Mouse (Mus musculus) cerebellum, adult 18-20 months (tissue): ENCODE measurements around the gene Htr7.

Experiments used
- DNase-seq, 2 experiments: peaks; one replicate each; pipeline ENCODE4 v3.0.0; 2021

Gene Htr7

DNA sequence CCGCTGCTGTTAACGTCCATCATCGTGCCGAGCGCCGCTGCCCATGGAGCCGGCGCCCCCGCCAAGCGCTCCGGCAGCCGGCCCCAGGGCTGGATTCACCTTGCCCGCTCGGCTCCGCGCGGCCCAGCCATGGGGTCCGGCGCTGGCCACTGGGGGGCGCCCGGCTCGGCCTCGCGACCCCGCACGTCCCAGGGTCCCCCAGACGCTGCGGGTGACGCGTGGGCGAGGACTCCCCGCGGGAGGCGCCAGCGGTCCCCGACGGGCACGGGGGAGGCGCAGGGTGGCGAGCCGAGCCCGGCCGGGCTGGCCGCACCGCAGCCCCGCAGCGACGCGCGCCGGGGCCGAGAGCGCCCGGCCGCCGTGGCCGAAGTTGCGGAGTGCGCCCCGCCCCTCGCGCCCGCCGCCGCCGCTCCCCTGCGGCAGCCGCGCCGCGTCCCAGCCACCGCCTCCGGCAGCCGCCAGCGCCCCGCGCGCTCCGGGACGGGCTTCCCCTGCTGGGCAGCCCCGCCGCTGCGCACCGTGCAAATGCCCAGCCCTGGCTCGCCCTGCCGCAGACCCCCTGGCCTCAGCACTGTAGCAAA lies at the start of gene Htr7:
Gene Htr7 (minus strand): TSS at position 277 of the 581 bp plus-strand sequence.
- peak; percentile 1 to 19 for DNase-seq

DNA sequence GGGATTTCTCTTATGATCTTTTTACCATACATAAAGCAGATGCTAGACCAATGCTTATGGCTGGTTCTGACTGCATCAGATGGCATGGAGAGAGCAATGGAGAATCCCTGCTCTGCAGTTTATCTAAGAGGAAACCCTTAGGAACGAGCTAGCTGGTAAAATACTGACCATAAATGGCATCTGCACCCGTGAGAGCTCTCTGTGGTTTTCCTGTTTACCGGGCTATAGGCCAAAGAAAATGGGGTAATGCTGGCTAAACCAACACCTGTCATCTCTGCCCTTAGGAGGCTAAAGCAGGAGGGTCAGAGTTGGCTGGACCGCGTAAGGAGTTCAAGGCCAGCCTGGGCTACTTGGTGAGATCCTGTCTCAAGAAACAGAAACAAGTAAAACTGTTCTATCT lies 46.6 kb upstream of the Htr7 start:
- no peak for DNase-seq

DNA sequence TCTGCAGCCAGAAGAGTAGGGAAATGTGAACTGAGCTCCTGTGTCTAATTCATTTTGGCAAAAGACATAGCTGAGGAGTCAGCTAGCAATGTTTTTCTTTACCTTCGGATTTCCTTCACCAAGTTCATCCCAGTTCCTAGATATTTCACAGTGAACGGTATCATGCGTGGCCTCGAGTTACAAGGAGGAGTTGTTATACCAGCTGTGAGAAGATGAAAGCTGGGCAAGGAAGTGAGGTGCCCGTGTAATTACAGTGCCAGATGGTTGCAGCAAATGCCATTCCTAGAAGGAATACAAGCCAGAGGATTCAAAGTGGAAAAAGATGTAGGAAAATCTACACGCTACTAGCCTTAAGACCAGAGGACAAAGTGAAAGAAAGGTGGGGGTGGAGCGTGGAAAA lies 41.6 kb upstream of the Htr7 start:
- DNase-seq, result no peak

DNA sequence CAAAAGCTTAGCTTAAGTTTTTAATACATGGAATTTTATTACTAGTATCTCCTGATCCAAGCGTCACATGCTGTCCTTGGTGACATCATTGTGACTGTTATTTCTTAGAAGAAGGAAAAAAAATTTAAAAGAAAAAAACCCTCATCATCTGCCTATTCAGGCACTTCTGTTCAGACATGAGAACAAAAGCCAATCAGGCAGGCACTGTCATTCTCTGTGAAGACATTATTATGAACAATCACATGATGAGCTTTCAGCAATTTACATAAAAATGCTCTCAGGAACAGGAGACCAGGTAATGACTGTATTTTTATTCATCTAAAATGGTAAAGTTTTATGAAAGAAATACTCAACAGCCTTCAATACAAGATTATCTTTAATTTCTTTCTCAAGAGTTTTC lies 41.0 kb upstream of the Htr7 start:
- DNase-seq, result no peak

DNA sequence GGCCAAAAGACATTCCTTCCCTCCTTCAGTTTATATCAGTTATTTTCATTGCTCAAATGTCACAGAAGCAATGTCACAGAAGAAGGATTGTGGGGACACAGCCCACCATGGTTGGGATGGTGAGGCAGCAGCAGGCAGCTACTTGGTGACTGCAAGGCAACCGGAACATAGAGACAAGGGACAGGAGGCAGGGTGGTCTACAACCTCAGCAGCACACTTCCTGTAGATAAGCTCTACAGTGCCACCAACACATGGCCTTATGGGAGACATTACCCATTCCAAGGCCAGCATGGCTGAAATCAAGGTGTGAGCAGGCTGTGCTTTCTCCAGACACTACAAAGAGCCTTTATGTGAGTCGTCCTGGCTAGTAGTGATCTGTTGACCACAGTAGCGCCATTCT lies 39.9 kb upstream of the Htr7 start:
- DNase-seq, result no peak

DNA sequence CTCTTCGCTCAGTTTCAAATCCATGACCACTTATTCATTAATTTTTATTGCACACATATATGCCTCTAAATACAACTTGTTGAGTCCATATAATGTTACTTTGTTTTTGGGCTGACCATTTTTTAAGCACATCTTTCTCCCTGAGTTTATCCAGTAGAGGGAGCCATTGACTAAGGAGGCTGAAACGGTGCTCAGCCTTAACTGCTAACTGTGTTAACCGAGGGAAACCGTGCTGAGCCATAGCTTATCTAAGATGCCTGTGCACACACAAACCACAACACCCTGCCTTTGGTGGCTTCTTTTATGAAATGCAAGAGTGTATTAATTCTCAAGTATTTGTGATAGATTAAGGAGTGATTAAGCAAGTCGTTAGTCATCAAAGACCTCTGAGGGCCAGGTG lies 33.5 kb upstream of the Htr7 start:
- no peak for DNase-seq

DNA sequence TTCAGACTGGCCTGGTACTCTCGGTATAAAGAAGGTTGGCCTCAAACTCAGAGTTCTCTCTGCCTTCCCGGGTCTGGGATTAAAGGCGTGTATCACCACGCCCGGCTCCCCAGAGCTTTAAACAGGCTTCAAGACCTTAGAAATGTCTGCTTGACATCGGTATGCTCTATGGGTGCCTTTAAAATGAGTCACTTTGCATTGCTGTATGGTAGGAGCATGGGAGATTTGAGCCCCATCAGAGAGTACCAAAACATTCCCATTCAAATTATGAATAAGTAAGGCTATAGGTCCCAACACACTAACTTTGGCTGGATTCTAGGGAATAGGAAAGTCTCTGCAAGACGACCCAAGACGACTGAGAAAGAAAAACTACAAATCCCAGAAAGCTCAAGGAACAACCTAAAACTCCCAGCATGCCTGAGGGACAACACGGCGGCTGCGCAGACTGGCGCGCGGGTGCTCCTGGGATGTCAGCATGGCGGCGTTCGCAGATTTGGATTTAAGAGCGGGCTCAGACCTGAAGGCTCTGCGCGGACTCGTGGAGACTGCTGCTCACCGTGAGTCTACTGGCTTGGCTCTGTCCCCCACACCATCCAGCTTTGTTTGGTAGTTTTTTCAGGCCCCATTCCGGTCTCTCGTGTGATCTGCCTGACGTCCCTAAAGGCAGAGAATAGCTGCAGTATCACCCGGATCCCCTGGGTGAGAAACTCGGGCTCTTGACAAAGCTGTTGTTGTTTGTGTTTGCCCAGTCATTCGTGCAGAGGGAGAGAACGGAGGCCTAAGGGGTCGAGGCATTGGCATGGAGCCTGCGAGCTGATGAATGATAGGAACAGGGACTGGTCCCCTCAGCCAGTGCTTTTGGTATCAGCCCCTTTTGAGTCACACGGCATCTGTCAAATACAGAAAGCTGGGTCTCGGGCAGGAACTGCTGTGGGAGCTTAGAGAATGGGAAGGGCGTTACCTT lies 26.2 kb upstream of the Htr7 start, which contains the start of gene Rpp30:
Gene Rpp30 (plus strand): TSS at position 455 of the 964 bp plus-strand sequence.
- peak; percentile 86 to 87 for DNase-seq

DNA sequence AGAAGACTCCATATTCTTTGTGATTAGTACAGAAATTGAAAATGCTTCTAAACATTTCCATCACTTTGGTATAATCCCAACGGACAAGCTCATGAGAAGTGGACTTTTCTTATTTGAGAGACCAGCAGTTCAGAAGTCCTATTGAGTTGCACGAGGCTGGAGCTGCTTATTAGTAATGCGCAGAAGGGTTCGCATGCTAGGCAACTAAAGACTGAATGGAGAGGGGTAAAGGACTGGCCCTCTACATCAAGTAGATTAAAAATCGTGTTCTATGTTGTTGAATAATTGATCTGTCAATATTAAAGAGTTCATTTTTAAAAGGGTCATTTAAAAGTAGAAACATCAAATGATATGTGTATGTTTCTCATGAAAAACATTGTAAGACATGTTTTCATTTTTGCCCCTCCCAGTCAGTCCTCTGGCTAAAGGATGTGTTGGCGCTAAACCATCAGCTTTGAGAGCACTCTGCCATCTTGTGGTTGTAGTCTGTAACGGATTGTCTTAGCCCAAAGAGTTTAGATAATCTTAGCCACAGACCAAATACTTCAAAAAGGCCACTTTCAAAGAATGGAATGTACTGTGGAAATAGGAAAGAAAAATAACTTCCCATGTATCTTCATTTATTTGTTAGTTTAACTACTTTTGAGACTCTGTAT lies 25.4 kb upstream of the Htr7 start:
- peak; percentile 33 to 61 for DNase-seq

DNA sequence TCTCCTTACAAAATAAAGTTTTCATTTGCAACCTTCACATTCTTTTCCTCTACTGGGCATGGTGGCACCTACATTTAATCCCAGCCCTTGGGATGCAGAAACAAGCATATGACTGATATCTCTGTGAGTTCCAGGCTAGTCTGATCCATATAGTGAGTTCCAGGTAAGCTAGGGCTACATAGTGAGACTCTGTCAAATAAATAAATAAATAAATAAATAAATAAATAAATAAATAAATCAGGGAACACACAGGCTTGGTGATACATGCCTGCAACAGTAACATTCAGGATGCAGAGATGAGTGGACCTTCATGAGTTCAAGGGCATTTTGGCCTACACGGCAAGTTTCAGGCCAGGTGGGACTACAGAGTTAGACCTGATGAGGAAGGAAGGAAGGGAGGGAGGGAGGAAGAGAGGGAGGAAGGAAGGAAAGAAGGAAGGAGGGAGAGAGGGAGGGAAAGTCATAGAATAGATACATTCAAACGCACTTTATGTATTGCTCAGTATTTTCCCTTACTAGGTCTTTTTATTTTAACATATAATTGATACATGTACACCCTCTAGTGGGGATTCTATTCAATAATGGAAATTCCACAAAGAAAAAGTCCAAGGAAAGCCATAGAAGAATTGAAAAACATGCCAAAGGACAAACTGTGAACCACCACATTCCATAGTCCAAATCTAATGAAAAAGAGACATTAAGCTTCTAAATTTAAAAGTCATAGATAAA lies 5.7 kb upstream of the Htr7 start:
- DNase-seq, result no peak

DNA sequence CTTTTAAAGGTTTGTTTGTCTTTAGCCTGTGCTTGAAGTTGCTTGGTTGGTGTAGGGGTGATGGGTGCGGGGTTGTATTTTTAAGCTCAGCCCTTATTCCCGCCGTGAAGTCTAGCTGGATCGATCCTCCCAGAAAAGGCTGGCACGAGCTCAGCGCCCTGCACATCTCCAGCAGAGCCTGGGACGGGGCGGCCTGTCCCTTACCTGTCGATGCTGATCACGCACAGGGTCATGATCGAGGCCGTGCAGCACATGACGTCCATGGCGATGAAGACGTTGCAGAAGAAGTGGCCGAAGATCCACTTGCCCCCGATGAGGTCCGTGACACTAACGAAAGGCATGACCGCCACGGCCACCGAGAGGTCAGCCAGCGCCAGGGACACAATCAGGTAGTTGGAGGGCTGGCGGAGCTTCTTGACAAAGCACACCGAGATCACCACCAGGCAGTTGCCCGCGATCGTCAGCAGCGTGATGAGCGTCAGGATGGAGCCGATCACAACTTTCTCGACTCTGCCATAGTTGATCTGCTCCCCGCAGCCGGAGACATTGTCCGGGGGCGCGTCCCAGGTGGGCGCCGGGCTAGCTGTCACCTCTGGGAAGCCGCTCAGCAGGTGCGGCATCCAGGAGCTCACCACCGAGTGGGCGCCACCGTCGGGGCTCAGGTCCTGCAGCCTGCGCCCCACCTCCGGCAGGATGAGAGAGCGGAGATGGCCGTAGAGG lies 645 bp downstream of the Htr7 start:
- no peak for DNase-seq

DNA sequence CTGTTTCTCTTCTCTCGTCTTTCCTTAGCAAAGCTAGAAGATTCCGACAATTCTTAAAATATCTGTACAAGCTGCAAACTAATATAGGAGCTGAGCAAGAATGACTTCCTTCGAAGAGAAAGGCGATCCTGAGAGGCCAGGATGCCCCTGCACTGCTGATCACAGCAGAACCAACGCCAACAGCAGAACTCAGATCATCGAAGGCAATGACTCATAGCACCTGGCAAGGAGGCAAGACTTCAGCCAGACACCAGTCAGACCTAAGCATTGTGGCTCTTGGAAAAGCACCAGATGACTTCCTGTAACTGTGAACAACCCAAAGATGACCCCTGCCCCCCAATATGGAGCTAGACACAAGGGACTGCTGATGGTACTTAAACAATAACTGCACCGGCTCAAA lies 11.3 kb downstream of the Htr7 start:
- DNase-seq, result no peak

DNA sequence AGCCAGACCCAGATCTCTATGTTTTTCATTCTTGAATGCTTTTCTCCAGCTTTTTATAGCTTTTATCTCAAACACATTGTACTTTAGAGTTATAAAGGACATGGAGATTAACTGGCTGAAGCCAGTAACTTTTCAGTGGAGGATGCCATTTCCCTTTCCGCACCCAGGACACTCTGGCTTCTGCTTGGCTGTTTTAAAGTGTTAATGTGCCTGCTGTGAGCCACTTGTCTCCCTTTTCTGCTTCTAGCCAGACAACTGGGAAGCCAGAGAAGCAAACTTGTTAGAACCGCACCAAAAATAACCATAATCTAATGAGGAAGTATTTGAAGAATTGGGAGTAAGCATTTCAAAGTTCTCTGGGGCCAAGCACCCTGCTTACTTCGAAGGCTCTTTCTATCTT lies 42.5 kb downstream of the Htr7 start:
- no peak for DNase-seq

DNA sequence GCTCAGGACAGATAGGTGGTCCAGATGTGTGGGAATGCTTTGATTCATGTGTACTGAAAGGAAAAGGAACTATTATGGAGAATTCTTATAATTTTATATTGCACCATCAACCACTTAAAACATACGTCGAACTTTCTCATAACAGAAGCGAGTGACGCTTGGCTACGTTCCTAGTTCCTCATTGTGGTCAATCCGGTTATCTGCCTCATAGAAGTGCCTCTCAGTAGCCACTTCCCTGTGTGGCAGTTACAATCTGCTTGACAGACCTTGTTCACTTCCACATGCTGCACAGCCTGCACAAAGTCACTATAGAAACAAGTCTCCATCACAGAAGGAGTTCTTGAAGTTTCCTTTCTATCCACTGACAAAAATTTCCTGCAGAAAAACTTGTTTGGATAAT lies 51.0 kb downstream of the Htr7 start:
- no peak for DNase-seq

DNA sequence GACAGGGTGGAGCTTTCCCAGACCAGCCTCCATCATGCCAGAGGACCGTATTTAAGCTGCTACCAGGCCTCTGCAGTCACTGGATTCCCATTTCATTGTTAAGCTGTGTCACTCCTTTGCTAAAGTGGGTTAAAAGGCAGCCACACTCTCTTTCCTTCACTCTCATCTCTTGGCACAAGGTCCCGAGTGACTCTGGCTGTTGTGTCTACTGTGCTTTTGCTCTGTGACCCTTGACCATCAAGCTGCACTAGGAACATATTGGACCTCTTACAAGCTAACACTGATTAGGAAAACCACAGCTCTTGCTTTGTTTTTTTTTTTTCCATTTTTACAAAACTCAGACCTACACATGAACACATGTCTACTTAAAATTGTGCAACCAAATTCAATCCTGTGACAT lies 52.3 kb downstream of the Htr7 start:
- DNase-seq, result no peak

DNA sequence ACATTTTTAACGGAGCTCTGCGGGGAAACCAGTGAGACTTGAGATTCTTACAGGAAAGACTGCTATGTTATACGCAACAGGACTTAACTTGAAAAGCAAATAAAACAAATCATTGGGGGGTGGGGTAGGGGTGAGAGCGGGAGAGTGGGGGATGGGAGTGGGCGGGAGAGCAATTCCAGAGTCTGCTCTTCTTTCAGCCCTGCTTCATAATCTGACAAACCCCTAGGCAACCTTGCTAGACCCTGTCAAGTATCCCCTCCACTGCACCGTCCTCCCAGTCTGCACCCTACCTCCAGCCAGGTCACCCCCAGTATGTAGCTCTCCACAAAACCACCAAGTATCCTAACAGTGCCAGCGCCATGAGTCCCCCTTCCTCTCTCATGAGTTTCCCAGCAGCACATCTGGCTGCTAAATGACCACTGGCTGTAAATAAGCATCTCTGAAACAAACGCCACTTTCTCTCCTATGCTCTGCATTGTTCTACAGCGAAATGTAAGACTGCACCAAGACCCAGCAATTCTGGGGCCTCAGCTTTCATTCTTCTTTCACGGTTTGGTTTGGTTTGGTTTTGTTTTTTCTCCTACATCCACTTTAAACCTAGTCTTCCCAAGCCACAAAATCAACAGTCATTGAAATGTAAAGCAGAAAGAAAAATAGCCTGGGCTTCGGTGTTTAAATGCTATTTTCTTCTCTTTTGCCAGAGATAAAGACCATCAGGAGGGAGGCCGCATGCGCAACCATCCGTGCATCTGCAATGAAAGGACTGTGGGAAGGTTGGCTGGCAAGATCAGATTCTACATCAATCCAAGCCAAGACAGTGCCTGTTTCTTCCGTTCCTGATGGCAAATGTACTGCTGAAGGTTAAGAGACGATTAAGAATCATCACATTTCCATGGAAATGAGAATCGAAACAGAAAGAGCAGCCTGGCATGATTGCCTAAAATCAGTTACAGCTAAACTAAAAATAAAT lies 54.5 kb downstream of the Htr7 start:
- DNase-seq, result no peak

DNA sequence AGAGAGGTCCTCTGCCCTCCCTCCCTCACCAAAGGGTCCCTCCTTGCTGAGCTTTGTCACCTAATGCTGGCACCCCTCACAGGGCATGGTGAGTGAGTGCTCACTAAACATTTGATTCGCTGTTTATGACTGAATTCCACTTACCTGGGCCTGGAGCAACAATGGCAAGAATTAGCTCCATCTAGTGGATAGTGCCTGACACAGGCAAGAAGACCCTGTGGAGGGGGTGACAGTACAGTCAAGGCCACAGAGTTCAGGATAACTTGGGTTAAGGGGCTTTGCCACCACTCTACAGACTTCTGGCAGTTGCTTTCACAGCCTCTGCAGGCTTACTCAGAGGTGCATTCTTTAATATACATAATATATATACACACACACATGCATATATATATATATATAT lies 55.8 kb downstream of the Htr7 start:
- DNase-seq, result no peak

DNA sequence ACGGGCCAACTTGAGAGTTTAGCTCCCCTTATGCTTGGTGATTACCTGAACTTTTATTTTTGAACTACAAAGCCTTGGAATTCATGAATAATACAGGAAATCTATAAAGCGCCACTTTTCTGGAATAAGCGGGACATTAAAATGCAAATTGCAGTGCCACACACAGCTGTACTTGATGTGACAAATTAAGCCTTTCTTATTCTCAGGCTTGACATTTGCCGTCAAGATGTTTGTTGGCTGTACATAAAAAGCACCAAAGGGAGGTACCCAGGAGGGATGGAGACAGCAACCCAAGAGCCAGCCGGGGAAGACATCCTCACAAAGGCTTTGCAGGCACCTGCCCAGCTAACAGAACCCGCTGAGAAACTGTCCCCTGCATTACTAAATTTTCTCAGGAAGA lies 56.4 kb downstream of the Htr7 start:
- DNase-seq, result no peak

DNA sequence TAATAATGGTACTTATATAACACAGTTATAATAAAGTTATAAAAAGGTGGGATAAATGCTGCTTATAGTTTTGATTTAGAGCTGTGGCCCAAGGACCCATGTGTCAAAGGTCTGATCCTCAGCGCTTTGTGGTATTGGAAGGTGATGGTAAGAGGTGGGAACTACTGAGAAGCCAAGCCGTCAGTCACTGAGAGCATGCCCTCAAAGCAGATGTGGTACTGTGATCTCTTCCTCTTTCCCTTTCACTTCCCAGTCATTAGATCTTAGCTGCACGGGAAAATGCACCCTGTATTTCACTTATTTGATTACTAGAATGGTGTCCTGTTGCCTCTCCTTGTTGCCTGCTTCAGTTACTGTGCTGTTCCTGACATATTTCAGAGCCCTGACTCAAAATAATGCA lies 59.9 kb downstream of the Htr7 start:
- DNase-seq, result no peak

DNA sequence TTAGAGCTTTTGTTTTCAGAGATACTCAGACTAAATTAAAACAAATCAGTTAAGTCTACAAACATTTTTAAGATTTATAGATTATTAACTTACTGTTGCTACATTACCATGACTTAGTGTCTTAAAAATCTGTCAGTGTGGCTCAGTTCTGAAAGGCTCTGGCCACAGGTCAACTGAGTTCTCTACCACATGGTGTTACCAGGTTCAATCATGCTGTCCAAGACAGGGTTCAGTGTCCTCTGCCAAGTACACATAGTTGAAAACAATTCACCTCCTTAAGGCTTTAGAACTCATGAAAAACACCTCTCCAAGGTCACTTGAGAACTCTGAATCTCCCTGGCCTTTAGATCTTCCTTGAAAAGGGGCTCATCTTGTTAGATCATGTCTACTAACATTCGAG lies 69.8 kb downstream of the Htr7 start:
- no peak for DNase-seq

DNA sequence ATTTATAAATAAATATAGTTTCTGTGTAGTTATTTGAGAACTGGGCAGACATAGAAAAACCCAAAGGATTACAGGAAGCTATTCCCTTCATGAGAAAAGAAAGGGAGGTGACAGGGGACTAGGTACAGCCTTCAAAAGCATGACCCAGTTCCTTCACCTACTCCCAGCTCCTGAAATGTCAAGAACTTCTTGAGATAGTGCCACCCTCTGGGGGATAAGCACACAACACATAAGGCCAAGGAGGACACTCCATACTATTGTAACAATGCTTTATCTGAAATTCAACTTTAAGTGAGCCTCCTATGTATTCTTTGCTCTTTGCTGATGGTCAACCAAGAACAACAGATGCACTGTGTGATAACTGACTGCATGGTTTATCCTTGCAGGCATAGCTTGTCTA lies 82.6 kb downstream of the Htr7 start:
- no peak for DNase-seq

DNA sequence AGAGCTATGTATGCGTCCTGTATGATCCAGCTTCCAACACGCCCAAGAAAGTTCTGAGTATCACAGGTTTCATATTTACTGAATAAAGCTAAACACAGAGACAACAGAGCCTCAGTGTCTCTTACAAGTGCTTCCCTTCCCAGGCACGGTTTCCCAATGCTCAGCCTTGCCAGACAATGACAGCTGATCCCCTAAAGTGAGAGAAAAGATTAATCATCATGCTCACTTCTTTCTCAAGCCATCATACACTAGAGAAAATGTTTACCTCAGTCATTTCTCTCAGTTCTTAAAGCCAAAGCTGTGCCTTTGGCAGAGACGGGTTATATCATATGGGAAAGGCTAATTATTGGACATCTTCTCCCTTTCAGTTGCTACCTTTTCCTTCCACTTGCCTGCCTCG lies 99.7 kb downstream of the Htr7 start:
- no peak for DNase-seq
